Mouse (Mus musculus): ENCODE data around the gene Lce1i. TPM values are rescaled to one million over a fixed set of nuclear protein-coding genes. Genes with fewer than 3 reads are reported as not detected.

Lce1i gene
- polyA plus RNA-seq, 1 experiment: 20.2 TPM

DNA sequence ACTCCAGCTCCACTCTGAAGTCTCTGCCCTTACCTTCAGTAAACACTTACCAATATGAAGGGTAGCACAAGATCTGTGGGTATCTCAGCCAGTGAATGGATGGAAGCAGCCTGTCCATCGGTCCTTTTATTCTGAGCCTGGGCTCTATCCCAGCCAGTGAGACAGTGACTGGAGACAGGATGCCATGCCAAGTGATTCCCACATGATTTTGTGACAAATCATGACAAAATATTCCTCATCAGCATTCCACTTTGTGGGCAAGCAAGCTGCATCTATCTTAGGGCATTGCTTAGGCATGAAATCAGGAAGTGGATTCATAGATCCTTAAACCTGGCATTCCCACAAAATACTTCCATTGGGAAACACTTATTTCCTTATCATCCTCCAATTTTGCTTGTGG lies 26.5 kb downstream of the Lce1i start, which contains the start of gene Lce1g:
TSS of gene Lce1g (minus strand) at position 101 of the 400 bp plus-strand sequence.
- Histone ChIP-seq H3K4me1 (ENCODE audit: control insufficient read depth, insufficient read depth, low read length) (no peaks in the 10 kb centered on the region), H3K4me3 (replicated peaks; ENCODE audit: extremely low read depth, low read depth, low read length) (no peak within 1 kb of the TSS)
- DNase-seq: no peak
- 82% methylated on average over 1 of the region's 1 CpGs for WGBS
- no peak for TF ChIP-seq POLR2A (IDR thresholded peaks at IDR 0.05; ENCODE audit: borderline replicate concordance, extremely low read depth, low read depth, low read length)
- no peak for TF ChIP-seq CTCF (IDR thresholded peaks at IDR 0.05; ENCODE audit: insufficient read depth, low read length)

DNA sequence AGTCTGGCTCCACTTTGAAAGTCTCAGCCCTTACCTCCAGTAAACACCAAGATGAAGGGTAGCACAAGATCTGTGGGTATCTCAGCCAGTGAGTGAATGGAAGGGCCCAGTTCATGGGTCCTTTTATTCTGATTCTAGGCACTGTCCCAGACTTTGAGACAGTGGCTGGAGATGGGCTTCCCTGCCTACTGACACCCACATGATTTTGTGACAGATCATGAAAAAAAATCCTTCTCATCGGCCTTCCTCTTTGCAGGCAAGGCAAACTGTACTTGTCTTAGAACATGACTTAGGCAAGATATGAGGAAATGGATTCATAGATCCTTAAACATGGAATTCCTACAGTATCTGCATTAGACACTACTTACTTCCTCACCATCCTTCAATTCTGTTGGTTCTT lies 39.7 kb downstream of the Lce1i start, which contains the start of gene Gm38119:
TSS of gene Gm38119 (minus strand) at position 101 of the 400 bp plus-strand sequence.
- WGBS: 62% methylated on average over 1 of the region's 1 CpGs
- TF ChIP-seq CTCF (IDR thresholded peaks at IDR 0.05; ENCODE audit: insufficient read depth, low read length) (no peak), POLR2A (IDR thresholded peaks at IDR 0.05; ENCODE audit: borderline replicate concordance, extremely low read depth, low read depth, low read length) (no peak)
- Histone ChIP-seq H3K4me1 (ENCODE audit: control insufficient read depth, insufficient read depth, low read length) (no peaks in the 10 kb centered on the region), H3K4me3 (replicated peaks; ENCODE audit: extremely low read depth, low read depth, low read length) (no peak within 1 kb of the TSS)
- no peak for DNase-seq

Other genes with a start within 250 kb of the Lce1i start
- gene 2310046K23Rik, start 244.4 kb downstream of the Lce1i start, polyA plus RNA-seq (2012; rRNA removed): 2.3 TPM in 1 of 2 replicates, not detected in the other
- 0.16 and 0.24 TPM in 2 replicates for gene Ivl, start 205.2 kb downstream of the Lce1i start, polyA plus RNA-seq (2012; rRNA removed)
- gene Smcp, start 189.9 kb downstream of the Lce1i start, polyA plus RNA-seq (2012; rRNA removed): 0.92 TPM in 1 of 2 replicates, not detected in the other
- gene 2210017I01Rik, start 171.4 kb downstream of the Lce1i start, polyA plus RNA-seq (2012; rRNA removed): 1.3 TPM in 1 of 2 replicates, not detected in the other
- gene Lce6a, start 157.2 kb downstream of the Lce1i start, polyA plus RNA-seq (2012; rRNA removed): not detected in 2 replicates
- gene Lce1a1, start 130.6 kb downstream of the Lce1i start, polyA plus RNA-seq (2012; rRNA removed): 47.3 TPM in 1 of 2 replicates, not detected in the other
- gene Lce1b, start 122.0 kb downstream of the Lce1i start, polyA plus RNA-seq (2012; rRNA removed): 67.0 TPM in 1 of 2 replicates, not detected in the other
- 74.9 TPM in 1 of 2 replicates, not detected in the other for gene Lce1a2, start 108.6 kb downstream of the Lce1i start, polyA plus RNA-seq (2012; rRNA removed)
- gene Lce1c, start 99.7 kb downstream of the Lce1i start, polyA plus RNA-seq (2012; rRNA removed): 0.18 and 55.3 TPM in 2 replicates
- 77.1 TPM in 1 of 2 replicates, not detected in the other for gene Lce1d, start 91.7 kb downstream of the Lce1i start, polyA plus RNA-seq (2012; rRNA removed)
- gene Lce1e, start 69.8 kb downstream of the Lce1i start, polyA plus RNA-seq (2012; rRNA removed): 25.3 TPM in 1 of 2 replicates, not detected in the other
- gene Lce1f, start 58.5 kb downstream of the Lce1i start, polyA plus RNA-seq (2012; rRNA removed): 38.2 TPM in 1 of 2 replicates, not detected in the other
- 0.34 TPM in 1 of 2 replicates, not detected in the other for gene Gm38119, start 39.8 kb downstream of the Lce1i start, polyA plus RNA-seq (2012; rRNA removed)
- gene Lce1g, start 26.6 kb downstream of the Lce1i start, polyA plus RNA-seq (2012; rRNA removed): 23.0 TPM in 1 of 2 replicates, not detected in the other
- gene Lce1h, start 13.8 kb downstream of the Lce1i start, polyA plus RNA-seq (2012; rRNA removed): 17.7 TPM in 1 of 2 replicates, not detected in the other
- 17.7 TPM in 1 of 2 replicates, not detected in the other for gene Lce1j, start 11.6 kb upstream of the Lce1i start, polyA plus RNA-seq (2012; rRNA removed)
- gene Lce1k, start 29.0 kb upstream of the Lce1i start, polyA plus RNA-seq (2012; rRNA removed): 22.2 TPM in 1 of 2 replicates, not detected in the other
- gene Kprp, start 48.3 kb upstream of the Lce1i start, polyA plus RNA-seq (2012; rRNA removed): 22.9 TPM in 1 of 2 replicates, not detected in the other
- 20.4 TPM in 1 of 2 replicates, not detected in the other for gene Lce1l, start 72.4 kb upstream of the Lce1i start, polyA plus RNA-seq (2012; rRNA removed)
- 4.0 TPM in 1 of 2 replicates, not detected in the other for gene 2310050C09Rik, start 91.3 kb upstream of the Lce1i start, polyA plus RNA-seq (2012; rRNA removed)
- gene Lce3a, start 147.3 kb upstream of the Lce1i start, polyA plus RNA-seq (2012; rRNA removed): 285 TPM in 1 of 2 replicates, not detected in the other
- gene Lce3b, start 154.1 kb upstream of the Lce1i start, polyA plus RNA-seq (2012; rRNA removed): 311 TPM in 1 of 2 replicates, not detected in the other
- 361 TPM in 1 of 2 replicates, not detected in the other for gene Lce3c, start 165.6 kb upstream of the Lce1i start, polyA plus RNA-seq (2012; rRNA removed)
- gene Lce3d, start 178.5 kb upstream of the Lce1i start, polyA plus RNA-seq (2012; rRNA removed): 64.5 TPM in 1 of 2 replicates, not detected in the other
- 169 TPM in 1 of 2 replicates, not detected in the other for gene Lce3e, start 188.2 kb upstream of the Lce1i start, polyA plus RNA-seq (2012; rRNA removed)
- gene Lce3f, start 213.3 kb upstream of the Lce1i start, polyA plus RNA-seq (2012; rRNA removed): 237 TPM in 1 of 2 replicates, not detected in the other
- 273 TPM in 1 of 2 replicates, not detected in the other for gene Crct1, start 236.8 kb upstream of the Lce1i start, polyA plus RNA-seq (2012; rRNA removed)
- 2.9 TPM in 1 of 2 replicates, not detected in the other for gene Lce1m, start 240.2 kb upstream of the Lce1i start, polyA plus RNA-seq (2012; rRNA removed)

All from lung, adult 2 months (tissue).